Mouse (Mus musculus) CH12.LX (cell line): ENCODE results near the gene Bak1. TPM values are rescaled to one million over a fixed set of nuclear protein-coding genes. Genes with fewer than 3 reads are reported as not detected.

ENCODE experiments used
- DNase-seq: peaks from one replicate; pipeline ENCODE4 v3.0.0-alpha.2; 2013; ENCODE audit errors: extremely low read depth
- H3K27ac ChIP-seq: 2 replicates; pipeline ENCODE4 v1.5.1; 2012; ENCODE audit warnings: low read depth, mild to moderate bottlenecking, control low read depth, moderate library complexity; ENCODE audit not compliant: insufficient read depth
- H3K27me3 ChIP-seq: replicated peaks from 2 replicates; pipeline ENCODE3; 2012; ENCODE audit warnings: inconsistent platforms
- H3K36me3 ChIP-seq, 2 experiments: replicated peaks in 1 of 2; 2 replicates each; pipeline versions ENCODE3 to v1.6.1; 2012; ENCODE audit warnings: inconsistent platforms in 1 of 2, low read length in 1 of 2, mild to moderate bottlenecking in 1 of 2, mixed read lengths in 1 of 2, moderate library complexity in 1 of 2; ENCODE audit not compliant: control insufficient read depth in 1 of 2, insufficient read depth in 1 of 2
- H3K4me1 ChIP-seq, 2 experiments: 2 replicates each; pipeline ENCODE4 v1.6.1; 2012; ENCODE audit warnings: inconsistent platforms in 1 of 2, moderate library complexity in 1 of 2; ENCODE audit not compliant: insufficient read depth in 2 of 2, control insufficient read depth in 1 of 2
- H3K4me2 ChIP-seq: 2 replicates; pipeline ENCODE4 v1.6.1; 2012; ENCODE audit warnings: low read depth, mild to moderate bottlenecking, control low read depth; ENCODE audit not compliant: poor library complexity, insufficient read depth, severe bottlenecking
- H3K4me3 ChIP-seq, 3 experiments: fragments of 150-350 bp in 1 of 3; sonication (generic) in 1 of 3; replicated peaks in 1 of 3; 2 replicates each; pipeline versions ENCODE3 to v1.5.1; 2011 to 2012; ENCODE audit warnings: low read depth in 2 of 3, low read length in 2 of 3, mild to moderate bottlenecking in 2 of 3, moderate library complexity in 2 of 3, control low read depth in 1 of 3, improper control_type of control experiment in 1 of 3, inconsistent platforms in 1 of 3, mixed read lengths in 1 of 3; ENCODE audit not compliant: poor library complexity in 1 of 3
- H3K79me2 ChIP-seq: replicated peaks from 2 replicates; pipeline ENCODE4 v1.6.1; 2012; ENCODE audit warnings: mild to moderate bottlenecking, moderate library complexity; ENCODE audit not compliant: control insufficient read depth, poor library complexity, insufficient read depth, severe bottlenecking; ENCODE audit errors: extremely low read depth
- H3K9ac ChIP-seq: 2 replicates; pipeline ENCODE4 v1.6.1; 2012; ENCODE audit warnings: low read depth, mild to moderate bottlenecking, control low read depth, moderate library complexity; ENCODE audit not compliant: insufficient read depth
- H3K9me3 ChIP-seq: replicated peaks from 2 replicates; pipeline ENCODE3; 2012; ENCODE audit warnings: low read length, inconsistent platforms, mixed read lengths
- EP300 ChIP-seq: IDR thresholded peaks from 2 replicates; pipeline ENCODE4 v1.6.1; 2011; ENCODE audit warnings: low read length, improper control_type of control experiment
- HCFC1 ChIP-seq: IDR thresholded peaks from 2 replicates; pipeline ENCODE4 v1.6.1; 2012; ENCODE audit warnings: low read depth, mild to moderate bottlenecking, inconsistent platforms, low read length, improper control_type of control experiment
- KAT2A ChIP-seq: IDR thresholded peaks from 2 replicates; pipeline ENCODE4 v1.6.1; 2012; ENCODE audit warnings: low read length, improper control_type of control experiment, inconsistent platforms; ENCODE audit not compliant: insufficient replicate concordance
- MAFK ChIP-seq: IDR thresholded peaks from 2 replicates; pipeline ENCODE4 v1.6.1; 2011; ENCODE audit warnings: low read length, improper control_type of control experiment; ENCODE audit not compliant: insufficient replicate concordance
- MAZ ChIP-seq: IDR thresholded peaks from 2 replicates; pipeline ENCODE4 v1.6.1; 2012; ENCODE audit warnings: low read depth, mild to moderate bottlenecking, inconsistent platforms, low read length, improper control_type of control experiment, moderate library complexity
- MXI1 ChIP-seq: IDR thresholded peaks from 2 replicates; pipeline ENCODE4 v1.6.1; 2011; ENCODE audit warnings: mild to moderate bottlenecking, low read depth, low read length, improper control_type of control experiment
- PAX5 ChIP-seq: IDR thresholded peaks from 2 replicates; pipeline ENCODE4 v1.6.1; 2012; ENCODE audit warnings: low read length, inconsistent platforms, mixed read lengths
- POLR2A ChIP-seq: IDR thresholded peaks from 2 replicates; pipeline ENCODE4 v1.6.1; 2011; ENCODE audit warnings: low read depth, mild to moderate bottlenecking, improper control_type of control experiment, low read length
- POLR2AphosphoS2 ChIP-seq: IDR thresholded peaks from 2 replicates; pipeline ENCODE4 v1.6.1; 2011; ENCODE audit warnings: low read depth, low read length, improper control_type of control experiment
- RAD21 ChIP-seq: IDR thresholded peaks from 2 replicates; pipeline ENCODE4 v1.6.1; 2011; ENCODE audit warnings: low read depth, mild to moderate bottlenecking, low read length, improper control_type of control experiment, moderate library complexity
- RCOR1 ChIP-seq: conservative IDR thresholded peaks from 2 replicates; pipeline ENCODE4 v1.6.1; 2012; ENCODE audit warnings: low read depth, mild to moderate bottlenecking, inconsistent platforms, low read length, improper control_type of control experiment
- USF1 ChIP-seq: IDR thresholded peaks from 2 replicates; pipeline ENCODE4 v1.6.1; 2014; ENCODE audit warnings: low read depth, mild to moderate bottlenecking, inconsistent platforms, low read length, improper control_type of control experiment
- ZKSCAN1 ChIP-seq: IDR thresholded peaks from 2 replicates; pipeline ENCODE4 v1.6.1; 2012; ENCODE audit warnings: low read depth, inconsistent platforms, low read length, improper control_type of control experiment, borderline replicate concordance
- ZMIZ1 ChIP-seq: IDR thresholded peaks from 2 replicates; pipeline ENCODE4 v1.6.1; 2012; ENCODE audit warnings: low read depth, mild to moderate bottlenecking, inconsistent platforms, low read length, improper control_type of control experiment
- dilution Hi-C: fragments of 300-500 bp; cut with MboI; formaldehyde crosslinking; loops from 2 replicates; pipeline ENCODE4 v1.14.3; 2020; ENCODE audit warnings: low sequenced_read_pairs; ENCODE audit not compliant: extremely low pct_unique_long_range_greater_than_20kb, extremely low pct_ligation_motif_present
- in situ Hi-C: fragments of 300-500 bp; cut with MboI; formaldehyde crosslinking; loops from 3 replicates; pipeline ENCODE4 v1.14.3; 2019; ENCODE audit warnings: low sequenced_read_pairs, low pct_ligation_motif_present, low pct_unique_long_range_greater_than_20kb, mixed read lengths
- polyA plus RNA-seq: library from polyadenylated mRNA; unstranded; fragments of >175 nt; gene quantifications from 2 replicates; pipeline ENCODE4 v1.2.1, GENCODE M21; 2012; ENCODE audit warnings: low read depth; ENCODE audit not compliant: insufficient read length
- total RNA-seq, 2 experiments: library from RNA; depleted of rRNA; stranded (reverse); fragments of 300-350 nt in 1 of 2; fragments of >200 nt in 1 of 2; gene quantifications; 2 replicates each; pipeline ENCODE4 v1.2.3; 2012 to 2014

Bak1 gene
- total and polyA plus RNA-seq, 3 experiments = 57.3 to 140 (median 61.8) TPM

GRCm38 (mm10) chr17:26970221-26970620 is 58.6 kb downstream of the Bak1 start:
- H3K27me3 ChIP-seq = peaks cover 6% of the 10 kb centered on the region
- H3K4me3 ChIP-seq = no peak overlapping the region
- H3K4me1 ChIP-seq = peaks cover 8 to 24% of the 10 kb centered on the region in 2 experiments
- no peak for DNase-seq
- peaks cover 18% of the 10 kb centered on the region for H3K79me2 ChIP-seq
- TF ChIP-seq MAFK (no peak), RAD21 (no peak), MAZ (no peak), MXI1 (no peak), KAT2A (no peak), POLR2A (no peak), POLR2AphosphoS2 (no peak), PAX5 (no peak), EP300 (no peak), USF1 (no peak), ZKSCAN1 (no peak), HCFC1 (no peak), ZMIZ1 (no peak), RCOR1 (no peak)
- no peak overlapping the region for H3K9ac ChIP-seq
- peaks cover 14% of the 10 kb centered on the region in 2 experiments for H3K36me3 ChIP-seq
- no peaks in the 10 kb centered on the region for H3K9me3 ChIP-seq
- no peak overlapping the region for H3K4me2 ChIP-seq
- in situ Hi-C loops (no loop called here), dilution Hi-C loops (no loop called here)
- H3K27ac ChIP-seq = no peak overlapping the region

Other genes with a start within 250 kb of the Bak1 start
- gene Bnip1, start 247.9 kb downstream of the Bak1 start, total RNA-seq (2012; rRNA removed) = 47.1 and 54.6 TPM in 2 replicates
- 59.6 and 63.9 TPM in 2 replicates for gene Bnip1, start 247.9 kb downstream of the Bak1 start, total RNA-seq (2014; rRNA removed)
- 44.1 and 50.9 TPM in 2 replicates for gene Bnip1, start 247.9 kb downstream of the Bak1 start, polyA plus RNA-seq
- not detected in 2 replicates for gene Nkx2-5, start 184.0 kb downstream of the Bak1 start, total RNA-seq (2012; rRNA removed)
- gene Nkx2-5, start 184.0 kb downstream of the Bak1 start, total RNA-seq (2014; rRNA removed) = not detected in 2 replicates
- gene Nkx2-5, start 184.0 kb downstream of the Bak1 start, polyA plus RNA-seq = not detected in 2 replicates
- gene Kifc5b, start 111.9 kb downstream of the Bak1 start, total RNA-seq (2012; rRNA removed) = 19.1 and 22.2 TPM in 2 replicates
- 11.4 and 12.1 TPM in 2 replicates for gene Kifc5b, start 111.9 kb downstream of the Bak1 start, total RNA-seq (2014; rRNA removed)
- 26.9 and 32.0 TPM in 2 replicates for gene Kifc5b, start 111.9 kb downstream of the Bak1 start, polyA plus RNA-seq
- 3.3 and 4.1 TPM in 2 replicates for gene Phf1, start 96.0 kb downstream of the Bak1 start, total RNA-seq (2012; rRNA removed)
- 1.5 and 1.7 TPM in 2 replicates for gene Phf1, start 96.0 kb downstream of the Bak1 start, total RNA-seq (2014; rRNA removed)
- 3.5 and 4.2 TPM in 2 replicates for gene Phf1, start 96.0 kb downstream of the Bak1 start, polyA plus RNA-seq
- 34.6 and 42.4 TPM in 2 replicates for gene Cuta, start 89.4 kb downstream of the Bak1 start, total RNA-seq (2012; rRNA removed)
- gene Cuta, start 89.4 kb downstream of the Bak1 start, total RNA-seq (2014; rRNA removed) = 26.8 and 30.5 TPM in 2 replicates
- gene Cuta, start 89.4 kb downstream of the Bak1 start, polyA plus RNA-seq = 83.0 and 121 TPM in 2 replicates
- 1.3 and 1.7 TPM in 2 replicates for gene Syngap1, start 87.8 kb downstream of the Bak1 start, total RNA-seq (2012; rRNA removed)
- gene Syngap1, start 87.8 kb downstream of the Bak1 start, total RNA-seq (2014; rRNA removed) = 0.34 TPM in 1 of 2 replicates, not detected in the other
- gene Syngap1, start 87.8 kb downstream of the Bak1 start, polyA plus RNA-seq = 2.4 and 3.1 TPM in 2 replicates
- 8.1 and 9.0 TPM in 2 replicates for gene Zbtb9, start 55.8 kb downstream of the Bak1 start, total RNA-seq (2012; rRNA removed)
- 11.0 and 14.3 TPM in 2 replicates for gene Zbtb9, start 55.8 kb downstream of the Bak1 start, total RNA-seq (2014; rRNA removed)
- 1.1 and 2.0 TPM in 2 replicates for gene Zbtb9, start 55.8 kb downstream of the Bak1 start, polyA plus RNA-seq
- gene Itpr3, start 28.3 kb upstream of the Bak1 start, total RNA-seq (2012; rRNA removed) = 8.3 and 11.3 TPM in 2 replicates
- gene Itpr3, start 28.3 kb upstream of the Bak1 start, total RNA-seq (2014; rRNA removed) = 2.5 TPM in 2 replicates
- 8.5 and 9.5 TPM in 2 replicates for gene Itpr3, start 28.3 kb upstream of the Bak1 start, polyA plus RNA-seq
- gene Uqcc2, start 104.9 kb upstream of the Bak1 start, total RNA-seq (2012; rRNA removed) = 198 and 208 TPM in 2 replicates
- 240 and 277 TPM in 2 replicates for gene Uqcc2, start 104.9 kb upstream of the Bak1 start, total RNA-seq (2014; rRNA removed)
- 107 and 126 TPM in 2 replicates for gene Uqcc2, start 104.9 kb upstream of the Bak1 start, polyA plus RNA-seq
- gene Ip6k3, start 138.8 kb upstream of the Bak1 start, total RNA-seq (2012; rRNA removed) = 43.4 and 65.7 TPM in 2 replicates
- 25.9 and 26.3 TPM in 2 replicates for gene Ip6k3, start 138.8 kb upstream of the Bak1 start, total RNA-seq (2014; rRNA removed)
- gene Ip6k3, start 138.8 kb upstream of the Bak1 start, polyA plus RNA-seq = 49.6 and 53.9 TPM in 2 replicates
- gene Lemd2, start 175.5 kb upstream of the Bak1 start, total RNA-seq (2012; rRNA removed) = 26.5 and 28.8 TPM in 2 replicates
- 15.1 and 15.5 TPM in 2 replicates for gene Lemd2, start 175.5 kb upstream of the Bak1 start, total RNA-seq (2014; rRNA removed)
- gene Lemd2, start 175.5 kb upstream of the Bak1 start, polyA plus RNA-seq = 18.4 and 22.5 TPM in 2 replicates